8 mouse cellular contexts compared by ENCODE assay signal in genomic region chr4:150582966-150583776, GRCm38 (mm10).
DNase-seq lines count a peak whose midpoint lies in the region; ATAC-seq lines count a peak whose summit lies in the region.

No protein-coding gene starts in this region.

- peak; percentile 47 for ATAC-seq in activated CD4-positive, CD25-positive, alpha-beta regulatory T cell, adult 4 months
- ATAC-seq in hindbrain, embryonic 16.5 days = peak; percentile 75
- no peak for ATAC-seq in erythroid progenitor cell, adult 5-6 weeks (replicated peaks; ENCODE audit: low FRiP score, poor library complexity, severe bottlenecking)

- H3K9me3 ChIP-seq in hindbrain, embryonic 16.5 days (ENCODE audit: control insufficient read depth, low read length) = no peaks in the 10 kb centered on the region

- 17% methylated on average over 13 of the region's 13 CpGs for WGBS in hindbrain, embryonic 16.5 days

- no peak overlapping the region for H3K4me3 ChIP-seq in hindbrain, embryonic 16.5 days (ENCODE audit: low read length)

- DNase-seq in cerebellum, postnatal 14 days = peak; percentile 56 to 72
- DNase-seq in gastrocnemius, postnatal 10 days = peak; percentile 53
- peak; percentile 68 for DNase-seq in left cerebral cortex, adult 11 months (ENCODE audit: low spot score)
- DNase-seq in lung, postnatal 10 days = peak; percentile 89
- DNase-seq in right cerebral cortex, adult 2 months (ENCODE audit: low spot score in 2 of 2) = peak; percentile 67 to 68

- H3K4me1 ChIP-seq in hindbrain, embryonic 16.5 days (ENCODE audit: control insufficient read depth, insufficient read depth, low read depth, low read length) = peaks cover 36% of the 10 kb centered on the region

- H3K27me3 ChIP-seq in hindbrain, embryonic 16.5 days (replicated peaks; ENCODE audit: control insufficient read depth, insufficient read depth, low read length) = no peaks in the 10 kb centered on the region

- peak overlapping the region; percentile 35 for H3K4me2 ChIP-seq in hindbrain, embryonic 16.5 days (ENCODE audit: low read length)

- no peaks in the 10 kb centered on the region for H3K36me3 ChIP-seq in hindbrain, embryonic 16.5 days (ENCODE audit: control insufficient read depth, insufficient read depth, low read length)

- H3K27ac ChIP-seq in hindbrain, embryonic 16.5 days (ENCODE audit: low read depth, low read length) = peak overlapping the region; percentile 79

- H3K9ac ChIP-seq in hindbrain, embryonic 16.5 days (ENCODE audit: low read depth, low read length) = peak overlapping the region; percentile 33; the same call in 1 of the 2 replicates
